Mouse (Mus musculus) ES-Bruce4 (cell line): ENCODE results near the gene Bdh1.

Experiments
- CTCF ChIP-seq: IDR thresholded peaks from one replicate; pipeline ENCODE4 v1.8.1; 2011; ENCODE audit warnings: low read depth, low read length
- EP300 ChIP-seq: IDR thresholded peaks from 2 replicates; pipeline ENCODE4 v1.6.1; 2011; ENCODE audit warnings: low read depth, low read length; ENCODE audit not compliant: insufficient read depth

DNA sequence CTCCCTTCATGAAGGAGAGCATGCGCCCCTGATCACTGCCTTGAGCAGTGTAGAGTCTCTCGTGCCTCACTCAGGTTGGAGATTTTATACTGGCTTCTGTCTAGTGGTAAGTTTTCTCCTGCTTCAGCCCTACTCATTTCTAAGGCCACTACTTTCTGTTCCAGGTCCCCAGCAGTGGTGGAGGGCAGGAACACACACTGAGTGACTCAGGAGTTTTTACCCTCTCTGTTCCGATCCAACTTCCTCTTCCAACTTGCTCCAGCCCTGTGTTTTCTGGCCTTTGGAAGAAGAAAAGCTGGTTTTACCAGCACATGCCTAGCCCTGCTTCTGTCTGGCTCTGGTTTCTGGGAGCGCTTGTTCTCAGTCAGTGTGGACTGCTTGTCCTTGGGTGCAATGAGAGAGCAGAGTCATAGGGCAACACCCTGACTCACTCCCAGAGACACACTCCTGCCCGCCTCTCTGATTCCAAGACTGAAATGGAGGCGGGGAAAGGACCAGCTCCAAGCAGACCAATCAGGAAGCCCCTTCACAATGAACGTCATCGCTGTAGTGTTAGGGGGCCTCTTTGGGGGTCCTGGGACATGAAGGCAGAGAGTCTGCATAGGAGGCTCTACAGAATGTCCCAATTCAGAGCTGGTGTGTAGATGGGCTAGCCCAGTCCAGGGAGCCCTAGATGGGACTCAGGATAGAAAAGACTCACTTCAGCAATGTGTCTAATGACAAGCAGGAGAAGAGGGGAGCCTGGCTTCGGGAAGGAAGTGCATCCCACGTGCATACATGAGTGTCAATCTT, 84.8 kb downstream of the Bdh1 start:
- TF ChIP-seq EP300: 0 out of 2 replicates have a peak, but pooled peaks have one; percentile 12
- TF ChIP-seq CTCF: no peak
